Mouse (Mus musculus) heart, adult 10 weeks (tissue): ENCODE results near the gene Hoxb4. TPM values are rescaled to one million over a fixed set of nuclear protein-coding genes. Genes with fewer than 3 reads are reported as not detected.

Source experiments
- polyA plus RNA-seq: library from polyadenylated mRNA; stranded (reverse); fragments of 350-450 nt; fragmentation: Illumina TruSeq; extraction: RNeasy Lipid Tissue Mini Kit (QIAGEN cat#74804); gene quantifications from one replicate; pipeline ENCODE4 v1.2.3, GENCODE M21; 2014; ENCODE audit warnings: low read depth, low replicate concordance

The Hoxb4 gene
- polyA plus RNA-seq, result 0.84 TPM

GRCm38 (mm10) chr11:96317608-96318367 is at the start of gene Hoxb4:
Hoxb4 (plus strand) TSS chr11:96318267.

DNA sequence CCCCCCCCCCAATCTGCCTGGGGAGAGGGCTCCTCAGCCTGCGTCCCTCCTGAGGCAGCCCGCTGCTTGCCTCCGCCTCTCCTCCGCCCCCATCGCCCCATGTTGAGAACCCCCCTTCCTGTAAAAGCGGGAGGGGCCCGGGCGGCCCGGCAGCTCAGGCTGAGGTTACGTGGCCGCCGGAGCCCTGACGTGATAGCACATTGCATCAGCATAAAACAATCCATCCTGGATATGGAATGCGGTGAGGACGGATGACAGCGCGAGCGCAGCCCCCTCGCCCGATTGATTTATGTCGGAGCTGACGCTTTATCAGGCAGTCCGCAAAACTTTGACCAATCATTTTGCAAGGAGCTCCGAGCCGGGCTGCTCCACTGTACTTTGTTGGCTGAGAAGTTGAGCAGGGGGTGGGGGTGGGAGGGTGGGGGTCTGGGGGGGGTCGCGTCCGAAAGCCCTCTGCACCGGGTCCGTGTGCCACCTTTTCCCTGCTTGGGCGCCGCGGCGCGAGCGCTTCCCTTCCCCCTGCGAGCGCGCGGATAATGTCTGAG is 47.0 kb upstream of the Hoxb4 start, which contains the start of gene Hoxb9:
Gene Hoxb9 (plus strand): TSS at position 462 of the 545 bp plus-strand sequence.

DNA sequence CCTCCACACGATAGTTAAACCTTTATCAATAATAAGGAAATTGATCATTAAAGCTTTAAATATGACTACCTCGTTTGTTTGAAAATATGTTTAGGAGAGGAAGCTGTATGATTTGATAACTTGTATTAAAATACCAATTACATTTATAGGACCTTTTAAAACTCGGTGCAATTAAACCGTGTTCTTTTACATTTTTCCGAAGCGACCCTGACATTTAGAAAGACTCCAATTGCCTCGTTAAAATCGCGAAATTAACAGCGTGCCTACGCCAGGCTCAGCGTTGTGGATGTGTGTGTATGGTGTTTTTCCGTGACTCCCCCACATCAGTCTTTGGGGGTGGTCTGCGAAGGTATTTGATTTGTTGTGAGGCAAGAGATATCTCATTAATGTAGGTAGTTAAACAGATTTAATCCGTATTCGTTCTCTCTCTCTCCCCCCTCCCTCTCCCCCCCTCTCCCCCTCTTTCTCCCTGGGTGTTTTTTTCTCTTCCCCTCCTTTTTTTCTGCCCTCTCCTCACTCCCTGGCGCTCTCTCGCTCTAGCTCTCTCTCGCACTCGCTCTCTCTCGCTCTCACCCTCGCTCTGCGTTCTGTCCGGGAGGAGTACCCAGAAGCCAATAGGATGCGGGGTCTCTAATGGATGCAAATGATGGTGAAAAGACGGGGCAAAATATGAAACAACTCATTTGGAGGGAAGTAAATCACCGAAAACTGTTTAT is 36.1 kb upstream of the Hoxb4 start, which contains the start of gene Hoxb8:
Gene Hoxb8 (plus strand): TSS at position 51 of the 716 bp plus-strand sequence.

DNA sequence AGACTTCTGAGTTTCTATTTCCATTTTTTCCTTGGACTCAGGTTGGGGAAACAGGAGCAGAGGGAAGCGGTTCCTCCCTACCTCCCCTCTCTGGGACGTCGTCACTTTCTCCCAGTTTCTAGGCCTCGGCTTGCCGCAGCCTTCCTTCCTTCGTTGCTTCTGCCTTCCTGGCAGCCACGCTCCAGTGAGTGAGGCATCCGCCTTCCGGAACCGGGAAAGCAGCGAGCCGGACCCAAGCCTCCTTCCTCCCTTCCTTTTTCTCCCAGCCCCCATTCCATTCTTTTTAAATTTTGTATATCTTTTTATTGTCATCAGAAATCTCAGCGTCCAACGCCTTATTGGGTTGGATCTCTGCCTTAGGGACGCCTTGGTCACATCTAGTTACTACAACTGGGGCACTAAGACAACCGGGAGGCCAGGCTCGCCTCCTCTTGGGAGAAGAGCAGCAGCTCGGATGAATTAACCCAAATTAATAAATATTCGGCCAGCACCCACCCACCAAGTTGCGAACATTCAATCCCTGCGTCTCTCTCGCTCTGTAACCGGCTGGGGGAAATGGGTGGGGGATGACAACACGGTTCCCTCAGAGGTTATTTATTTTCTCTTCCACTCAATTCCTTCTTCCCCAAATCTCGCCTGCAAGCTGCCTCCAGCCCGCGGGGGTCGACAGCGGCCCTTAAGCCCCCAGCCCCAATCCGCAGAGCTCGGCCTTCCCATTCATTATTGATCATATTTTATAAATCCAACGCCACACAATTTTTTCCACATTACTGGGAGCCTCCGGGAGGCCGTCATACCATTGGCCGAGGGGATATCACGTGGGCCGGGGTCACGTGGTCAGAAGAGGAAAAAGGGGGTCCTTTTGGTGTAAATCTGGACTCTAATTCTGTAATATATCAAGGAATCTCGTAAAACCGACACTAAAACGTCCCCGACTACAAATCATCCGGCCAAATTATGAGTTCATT is 32.0 kb upstream of the Hoxb4 start, which contains the start of gene Hoxb7:
Gene Hoxb7 (plus strand): TSS at position 853 of the 968 bp plus-strand sequence.

GRCm38 (mm10) chr11:96291681-96292564 is 26.1 kb upstream of the Hoxb4 start, which contains the start of gene Hoxb6:
Hoxb6 (plus strand) TSS chr11:96292476.

GRCm38 (mm10) chr11:96303151-96304099 is 14.6 kb upstream of the Hoxb4 start, which contains the start of gene Hoxb5:
Hoxb5 (plus strand) TSS chr11:96303336.

GRCm38 (mm10) chr11:96323154-96323553 is 5.1 kb downstream of the Hoxb4 start, which contains the start of gene Hoxb3:
Hoxb3 (plus strand) TSS chr11:96323326.

GRCm38 (mm10) chr11:96350341-96350624 is 32.2 kb downstream of the Hoxb4 start, which contains the start of gene Hoxb2:
Hoxb2 (plus strand) TSS chr11:96350525.

GRCm38 (mm10) chr11:96365441-96366091 is 47.5 kb downstream of the Hoxb4 start, which contains the start of gene Hoxb1:
Hoxb1 (plus strand) TSS chr11:96365752.

Other genes with a start within 250 kb of the Hoxb4 start
- gene Atp5g1, start 242.6 kb upstream of the Hoxb4 start, polyA plus RNA-seq, result 3,747 TPM
- gene Calcoco2, start 206.3 kb upstream of the Hoxb4 start, polyA plus RNA-seq, result not detected
- gene Ttll6, start 184.5 kb upstream of the Hoxb4 start, polyA plus RNA-seq, result not detected
- gene Hoxb13, start 124.0 kb upstream of the Hoxb4 start, polyA plus RNA-seq, result not detected
- gene Hoxb9, start 46.8 kb upstream of the Hoxb4 start, polyA plus RNA-seq, result not detected
- not detected for gene Hoxb8, start 36.4 kb upstream of the Hoxb4 start, polyA plus RNA-seq
- gene Hoxb7, start 31.6 kb upstream of the Hoxb4 start, polyA plus RNA-seq, result not detected
- gene Hoxb6, start 25.8 kb upstream of the Hoxb4 start, polyA plus RNA-seq, result not detected
- not detected for gene Hoxb5, start 14.9 kb upstream of the Hoxb4 start, polyA plus RNA-seq
- gene Hoxb3, start 5.1 kb downstream of the Hoxb4 start, polyA plus RNA-seq, result 0.31 TPM
- gene Hoxb2, start 32.3 kb downstream of the Hoxb4 start, polyA plus RNA-seq, result 0.86 TPM
- gene Hoxb1, start 47.5 kb downstream of the Hoxb4 start, polyA plus RNA-seq, result not detected
- not detected for gene Skap1, start 146.3 kb downstream of the Hoxb4 start, polyA plus RNA-seq